Mouse (Mus musculus) layer of hippocampus, adult 2 months (tissue): ENCODE results near the gene Rnf141. TPM values are rescaled to one million over a fixed set of nuclear protein-coding genes. Genes with fewer than 3 reads are reported as not detected.
A peak's percentile ranks its signal among the peaks of the same experiment; 100 is the strongest.

ENCODE experiments used
- DNase-seq, 2 experiments: peaks; one replicate each; pipeline ENCODE4 v3.0.0; 2022; ENCODE audit warnings: low spot score in 2 of 2
- H3K27ac ChIP-seq: fragments of 200-600 bp; 2 replicates; pipeline ENCODE4 v1.8.1; 2022
- H3K4me3 ChIP-seq: fragments of 200-600 bp; 2 replicates; pipeline ENCODE4 v1.8.1; 2022; ENCODE audit warnings: mild to moderate bottlenecking
- CTCF ChIP-seq: fragments of 200-600 bp; conservative IDR thresholded peaks from 2 replicates; pipeline ENCODE4 v1.8.1; 2022; ENCODE audit warnings: antibody characterized with exemption, mild to moderate bottlenecking, moderate library complexity
- total RNA-seq, 2 experiments: library from RNA; stranded (reverse); gene quantifications; 2 replicates each; pipeline ENCODE4 v1.2.3; 2021

Gene Rnf141
- total RNA-seq, 2 experiments from 2014 or later, result 83.4 to 90.6 TPM

GRCm38 (mm10) chr7:110782135-110782534, 62.1 kb downstream of the Rnf141 start:
- Histone ChIP-seq H3K4me3 (no peak overlapping the region), H3K27ac (peak overlapping the region; percentile 86; the same call in 1 of the 2 replicates)
- no peak for TF ChIP-seq CTCF
- DNase-seq, result no peak

GRCm38 (mm10) chr7:110781231-110781711, 63.0 kb downstream of the Rnf141 start:
- H3K27ac ChIP-seq, result peak overlapping the region; percentile 86
- no peak for TF ChIP-seq CTCF
- H3K4me3 ChIP-seq, result no peak overlapping the region
- DNase-seq, result no peak

- Histone ChIP-seq H3K4me3 (no peak overlapping the region), H3K27ac (peak overlapping the region; percentile 86)
- no peak for TF ChIP-seq CTCF
- no peak for DNase-seq
These were observed 63.7 kb downstream of the Rnf141 start for GRCm38 (mm10) chr7:110780520-110780919.

GRCm38 (mm10) chr7:110779605-110780111, 64.6 kb downstream of the Rnf141 start:
- Histone ChIP-seq H3K27ac (peak overlapping the region; percentile 86), H3K4me3 (no peak overlapping the region)
- no peak for TF ChIP-seq CTCF
- peak; percentile 49 to 80 for DNase-seq

DNA sequence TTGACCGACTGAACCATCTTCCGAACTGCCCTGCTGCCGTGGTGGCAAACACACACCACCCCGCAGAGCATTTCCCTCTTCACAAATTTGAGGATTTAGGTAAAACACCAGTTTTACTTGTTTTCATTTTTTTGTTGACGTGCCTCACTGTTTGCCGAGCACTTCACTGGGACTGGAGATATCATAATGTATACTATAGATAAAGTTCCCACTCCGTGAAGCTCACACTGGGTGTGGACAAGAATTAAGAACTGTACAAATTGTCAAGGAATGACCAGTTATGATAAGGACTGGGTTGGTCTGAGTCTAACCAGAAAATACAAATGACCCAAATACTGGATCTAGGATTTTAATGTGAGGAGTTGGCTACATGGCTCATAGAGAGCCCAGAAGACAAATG, 65.3 kb downstream of the Rnf141 start:
- no peak for DNase-seq
- no peak for TF ChIP-seq CTCF
- Histone ChIP-seq H3K27ac (peak overlapping the region; percentile 86), H3K4me3 (no peak overlapping the region)

- Histone ChIP-seq H3K27ac (no peak overlapping the region), H3K4me3 (no peak overlapping the region)
- no peak for DNase-seq
- no peak for TF ChIP-seq CTCF
These were observed 66.9 kb downstream of the Rnf141 start for GRCm38 (mm10) chr7:110777146-110778001.

DNA sequence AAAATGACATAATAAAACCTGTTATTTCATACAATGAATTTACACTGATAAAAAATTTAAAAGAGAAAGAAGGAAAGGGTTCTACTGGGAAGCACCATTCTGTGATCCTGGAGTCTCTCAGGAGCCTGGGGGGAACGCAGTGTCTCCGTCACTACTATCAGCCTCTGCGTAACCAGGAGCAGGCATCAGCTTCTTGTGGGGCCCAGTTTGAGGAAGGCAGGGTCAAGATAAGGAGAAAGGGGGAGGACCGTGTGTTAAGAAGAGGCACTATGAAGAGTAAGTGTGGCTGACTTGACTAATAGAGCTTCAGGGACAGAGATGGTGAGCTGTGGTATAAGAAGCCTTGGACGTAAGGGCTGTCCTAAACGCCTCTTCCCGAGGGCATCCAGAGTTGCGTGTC, 69.6 kb downstream of the Rnf141 start:
- no peak for DNase-seq
- no peak for TF ChIP-seq CTCF
- H3K4me3 ChIP-seq, result no peak overlapping the region
- H3K27ac ChIP-seq, result peak overlapping the region; percentile 93

DNA sequence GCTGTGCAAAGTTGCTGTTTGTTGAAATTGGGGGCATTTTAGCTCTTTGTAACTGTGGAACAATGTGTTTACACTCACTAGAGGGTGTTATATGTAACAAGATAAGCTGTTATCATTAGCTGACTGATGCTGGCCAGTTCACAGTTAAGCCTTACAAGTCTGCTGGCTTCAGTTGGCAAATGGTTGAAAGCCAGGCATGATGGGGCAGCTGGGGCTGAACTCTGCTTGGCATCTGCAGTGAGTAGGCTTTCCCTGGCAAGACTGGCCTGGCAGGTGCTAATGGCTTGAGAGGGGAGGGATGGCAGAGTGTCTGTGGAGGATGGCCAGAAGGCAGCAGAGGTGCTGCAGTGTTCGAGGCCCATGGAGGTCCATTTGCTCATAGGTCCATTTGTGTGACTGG, 70.2 kb downstream of the Rnf141 start:
- peak overlapping the region; percentile 93 for H3K27ac ChIP-seq
- no peak for TF ChIP-seq CTCF
- peak overlapping the region; percentile 48 for H3K4me3 ChIP-seq
- DNase-seq, result peak; percentile 41 to 72

DNA sequence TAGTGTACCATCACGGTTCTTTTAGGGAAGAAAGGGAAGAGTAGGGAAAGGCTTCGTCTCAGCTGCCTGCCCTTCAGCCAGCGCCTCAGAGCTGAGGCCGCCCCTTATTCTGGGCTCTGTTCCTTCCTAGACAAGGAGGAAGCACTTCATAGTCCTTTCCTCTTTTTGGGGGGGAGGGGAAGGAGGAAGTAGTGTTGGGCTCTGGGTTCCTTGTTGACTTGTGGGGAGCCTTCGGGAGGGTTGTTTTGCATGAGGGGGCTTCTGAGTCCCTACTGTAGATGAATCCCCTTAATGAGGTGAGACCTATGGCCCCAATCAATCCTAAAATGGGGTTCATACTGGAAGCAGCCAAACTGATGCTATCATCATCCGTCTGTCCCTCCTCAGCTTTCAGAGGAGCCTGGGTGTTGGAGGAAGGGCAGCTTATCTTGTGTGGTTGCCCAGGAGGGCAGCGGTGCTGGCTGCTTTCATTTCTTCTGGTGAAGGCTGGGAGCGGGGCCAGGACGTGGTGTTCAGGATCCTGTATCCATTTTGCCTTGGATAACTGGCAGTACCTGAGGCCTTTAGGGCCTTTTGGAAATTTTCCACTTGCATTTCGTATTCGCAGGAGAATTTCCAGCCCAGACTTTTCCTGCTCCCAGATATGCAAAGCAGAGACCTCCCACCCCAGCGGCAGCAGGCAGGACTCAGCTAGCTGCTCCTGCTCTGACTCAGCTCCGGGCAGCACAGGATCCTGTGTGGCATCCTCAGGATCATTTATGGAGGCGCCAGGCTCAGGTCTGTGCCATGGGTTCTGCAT, 70.9 kb downstream of the Rnf141 start:
- Histone ChIP-seq H3K4me3 (peak overlapping the region; percentile 48), H3K27ac (peak overlapping the region; percentile 93)
- TF ChIP-seq CTCF, result no peak
- DNase-seq, result peak in 1 of 2 experiments; percentile 22

DNA sequence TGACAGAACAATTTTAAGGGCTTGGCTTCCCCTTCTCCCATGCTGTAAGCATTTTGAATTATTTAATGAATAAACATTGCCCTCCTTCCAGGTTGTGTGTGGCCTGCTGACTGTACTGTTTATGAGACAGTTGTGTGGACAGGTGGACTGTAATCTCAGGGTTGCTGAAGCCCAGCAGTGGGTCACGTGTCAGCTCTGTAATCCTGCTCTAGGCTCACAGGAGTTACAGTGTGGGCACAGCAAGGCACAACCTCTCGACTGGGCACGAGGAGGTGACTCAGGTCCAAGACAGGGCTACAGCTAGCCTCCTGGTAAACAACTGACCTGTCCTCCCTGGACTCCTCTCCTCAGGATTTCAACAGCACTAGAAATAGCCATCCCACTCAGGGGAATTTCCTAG, 71.9 kb downstream of the Rnf141 start:
- Histone ChIP-seq H3K27ac (peak overlapping the region; percentile 93; the same call in 1 of the 2 replicates), H3K4me3 (no peak overlapping the region)
- TF ChIP-seq CTCF, result no peak
- DNase-seq, result no peak

- DNase-seq, result no peak
- TF ChIP-seq CTCF, result no peak
- no peak overlapping the region for H3K4me3 ChIP-seq
These were observed 73.3 kb downstream of the Rnf141 start for GRCm38 (mm10) chr7:110770949-110771348.

DNA sequence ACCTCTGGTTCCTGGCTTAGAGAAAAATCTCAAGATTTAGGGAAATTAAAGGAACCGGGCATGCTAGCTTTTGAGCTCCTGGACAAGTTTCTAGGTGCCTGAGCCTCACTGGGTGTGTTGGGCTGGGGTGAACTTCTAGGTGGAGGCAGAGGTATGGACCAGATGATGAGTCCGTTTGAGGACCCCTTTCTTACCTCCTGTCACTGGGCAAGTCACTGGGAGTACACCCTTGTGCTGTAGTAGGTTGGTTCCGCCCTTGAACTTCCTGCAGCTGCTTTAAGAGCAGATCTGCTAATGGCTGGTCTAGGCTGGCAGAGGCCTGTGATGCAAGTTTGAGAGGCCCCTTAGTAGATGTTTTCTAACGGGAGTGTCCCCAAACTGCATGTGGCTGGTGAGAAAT, 75.2 kb downstream of the Rnf141 start:
- DNase-seq, result no peak
- Histone ChIP-seq H3K4me3 (peak overlapping the region; percentile 67), H3K27ac (peak overlapping the region; percentile 98)
- no peak for TF ChIP-seq CTCF

More at GRCm38 (mm10) chr7:110770949-110771348, 73.3 kb downstream of the Rnf141 start:
- no peak overlapping the region for H3K27ac ChIP-seq
